Comparison of ENCODE assay signal across 10 mouse cellular contexts in the genomic region with DNA sequence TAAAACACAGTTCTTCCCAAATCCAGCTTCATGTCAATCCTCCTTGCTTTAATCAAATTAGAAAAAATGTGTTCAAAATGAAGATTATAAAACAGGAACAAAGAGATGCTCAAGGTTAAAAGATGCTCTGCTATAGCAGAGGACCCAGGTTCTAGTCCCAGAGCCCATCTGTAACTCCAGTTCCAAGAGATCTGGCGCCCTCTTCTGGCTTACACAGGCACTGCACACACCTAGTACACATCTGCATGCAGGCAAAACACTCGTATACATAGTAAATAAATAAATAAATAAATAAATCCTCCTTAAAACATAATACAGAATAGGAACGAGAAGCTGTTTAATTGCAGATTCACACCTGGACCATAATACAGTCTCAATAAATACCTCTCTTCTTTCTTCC. TPM values are rescaled to one million over a fixed set of nuclear protein-coding genes. Genes with fewer than 3 reads are reported as not detected.
DNase-seq lines count a peak whose midpoint lies in the region; ATAC-seq and TF ChIP-seq lines count a peak whose summit lies in the region.
"Had no signal": no experiment of that assay in that cellular context is flagged by ENCODE, and none has a peak within 500 bp of the region (broad histone marks: within the 10 kb centered on the region; RNA-seq: fewer than 3 reads in every experiment).

No protein-coding gene starts in this region.

- H3K4me1 ChIP-seq in testis, adult 2 months (ENCODE audit: control insufficient read depth, insufficient read depth, low read length), result no peaks in the 10 kb centered on the region; the same call in 1 of the 2 replicates
- H3K4me1 ChIP-seq in midbrain, embryonic 11.5 days (ENCODE audit: control insufficient read depth, insufficient read depth, low read length), result peaks cover 2% of the 10 kb centered on the region

- DNase-seq in heart, postnatal 4 days, result peak; percentile 28
- DNase-seq in heart, postnatal 36 days, result no peak
- peak; percentile 34 for DNase-seq in right cerebral cortex, postnatal 14 days
- no peak for DNase-seq in right cerebral cortex, adult 18-20 months
- DNase-seq in cerebellum, adult 9-11 months, result peak; percentile 52
- DNase-seq in midbrain, embryonic 11.5 days (ENCODE audit: low spot score, missing footprints), result no peak
- DNase-seq in left cerebral cortex, postnatal 25 days (ENCODE audit: low spot score in 2 of 2), result no peak
- DNase-seq: layer of hippocampus, adult 9-11 months had no signal

- no peaks in the 10 kb centered on the region for H3K27me3 ChIP-seq in testis, adult 2 months (ENCODE audit: control insufficient read depth, insufficient read depth, low read length)
- no peaks in the 10 kb centered on the region for H3K27me3 ChIP-seq in midbrain, embryonic 11.5 days (ENCODE audit: control insufficient read depth, insufficient read depth, low read length)
- H3K27me3 ChIP-seq: neural tube, embryonic 13.5 days had no signal

- peak; percentile 44; the same call in 1 of the 2 replicates for TF ChIP-seq CTCF in testis, adult 2 months (IDR thresholded peaks at IDR 0.05; ENCODE audit: control insufficient read depth, insufficient read depth, insufficient replicate concordance, low read depth, low read length)

- H3K9me3 ChIP-seq in midbrain, embryonic 11.5 days (ENCODE audit: control insufficient read depth, low read length), result no peaks in the 10 kb centered on the region
- H3K9me3 ChIP-seq: neural tube, embryonic 13.5 days had no signal

- no peak overlapping the region for H3K9ac ChIP-seq in midbrain, embryonic 11.5 days (ENCODE audit: low read length)
- H3K9ac ChIP-seq: neural tube, embryonic 13.5 days had no signal

- no peak overlapping the region for H3K27ac ChIP-seq in testis, adult 2 months (ENCODE audit: control insufficient read depth, insufficient read depth, low read depth, low read length)
- H3K27ac ChIP-seq in midbrain, embryonic 11.5 days (ENCODE audit: low read depth, low read length), result no peak overlapping the region
- H3K27ac ChIP-seq: neural tube, embryonic 13.5 days had no signal

- no peak for ATAC-seq in midbrain, embryonic 11.5 days (ENCODE audit: low FRiP score)

- WGBS in midbrain, embryonic 11.5 days, result 65% methylated on average over 3 of the region's 3 CpGs

- no peak overlapping the region for H3K4me3 ChIP-seq in testis, adult 2 months (ENCODE audit: control insufficient read depth, low read depth, low read length)
- no peak overlapping the region for H3K4me3 ChIP-seq in midbrain, embryonic 11.5 days (ENCODE audit: low read depth, low read length)
- H3K4me3 ChIP-seq: neural tube, embryonic 13.5 days had no signal

- intact Hi-C loops in heart, postnatal 36 days (cut with DNase I), result no loop called here
- intact Hi-C loops in left cerebral cortex, postnatal 25 days (cut with DNase I), result loop anchor here (5.0 kb wide), 1 partner anchor 69 kb away; no protein-coding TSS in a partner anchor

- no peak overlapping the region for H3K4me2 ChIP-seq in midbrain, embryonic 11.5 days
- H3K4me2 ChIP-seq: neural tube, embryonic 13.5 days had no signal

- no peaks in the 10 kb centered on the region for H3K36me3 ChIP-seq in testis, adult 2 months (ENCODE audit: control insufficient read depth, insufficient read depth, low read length)
- no peaks in the 10 kb centered on the region for H3K36me3 ChIP-seq in midbrain, embryonic 11.5 days (ENCODE audit: control insufficient read depth, insufficient read depth, low read length)

- TF ChIP-seq POLR2A in testis, adult 2 months (IDR thresholded peaks at IDR 0.05; ENCODE audit: control insufficient read depth, low read depth, low read length), result no peak

RNA-seq across cellular contexts. Expression of a gene that starts 6.9 kb away (rescaled TPM):
- 10 to 100 TPM; 12.6 to 12.7 TPM for total RNA-seq in heart, postnatal 4 days (2021)
- 1 to 10 TPM; 2.3 to 3.3 TPM for total RNA-seq in heart, postnatal 36 days (2021)
- 0.23 and 0.31 TPM in 2 replicates for polyA plus RNA-seq in testis, adult 2 months (2012; rRNA removed)
- polyA plus RNA-seq in midbrain, embryonic 11.5 days (2014; fragmentation: Nextera tagmentation; extraction: Ambion mirVana), result 14.7 and 14.8 TPM in 2 replicates
- 100 to 1,000 TPM; 714 to 786 TPM for total RNA-seq in left cerebral cortex, postnatal 25 days (2021)

Comparison
In these comparisons a context has a peak if more than half of its experiments do, and no peak if none do; other contexts are left out.
1. DNase-seq: peak in heart, postnatal 4 days (single experiment), right cerebral cortex, postnatal 14 days (single experiment) and cerebellum, adult 9-11 months (single experiment); none in heart, postnatal 36 days (0 of 2), right cerebral cortex, adult 18-20 months (single experiment), midbrain, embryonic 11.5 days (single experiment) and left cerebral cortex, postnatal 25 days (0 of 2).
2. RNA of a gene that starts 6.9 kb away (total RNA-seq): 714 to 786 TPM in left cerebral cortex, postnatal 25 days; 12.6 to 12.7 TPM in heart, postnatal 4 days and 2.3 to 3.3 TPM in heart, postnatal 36 days; every median in the first group is over 10 times any median in the second.